In genomic region chr16:55321542-55322514, GRCm38 (mm10) we compare ENCODE assay signal across 10 mouse cellular contexts. TPM values are rescaled to one million over a fixed set of nuclear protein-coding genes. Genes with fewer than 3 reads are reported as not detected.
DNase-seq lines count a peak whose midpoint lies in the region; ATAC-seq and TF ChIP-seq lines count a peak whose summit lies in the region.
"Had no signal": no experiment of that assay in that cellular context is flagged by ENCODE, and none has a peak within 500 bp of the region (broad histone marks: within the 10 kb centered on the region; RNA-seq: fewer than 3 reads in every experiment).

No protein-coding gene starts in this region.

- H3K9me3 ChIP-seq in neural tube, embryonic 13.5 days, result no peaks in the 10 kb centered on the region
- no peaks in the 10 kb centered on the region for H3K9me3 ChIP-seq in liver, embryonic 11.5 days (ENCODE audit: control insufficient read depth, low read length)

- no peaks in the 10 kb centered on the region for H3K79me2 ChIP-seq in heart, adult 2 months (replicated peaks; ENCODE audit: control insufficient read depth, insufficient read depth, low read length)

- no peak overlapping the region for H3K9ac ChIP-seq in heart, adult 2 months (ENCODE audit: low read depth, low read length)
- H3K9ac ChIP-seq in neural tube, embryonic 13.5 days, result no peak overlapping the region
- no peak overlapping the region for H3K9ac ChIP-seq in liver, embryonic 11.5 days (ENCODE audit: low read depth, low read length)
- H3K9ac ChIP-seq: liver, embryonic 14.5 days had no signal

- no peak overlapping the region for H3K27ac ChIP-seq in heart, adult 2 months
- H3K27ac ChIP-seq in neural tube, embryonic 13.5 days (replicated peaks), result peak overlapping the region; percentile 68
- no peak overlapping the region for H3K27ac ChIP-seq in liver, embryonic 11.5 days (ENCODE audit: low read depth, low read length)
- H3K27ac ChIP-seq: liver, embryonic 14.5 days had no signal

- TF ChIP-seq POLR2A in heart, adult 2 months (IDR thresholded peaks at IDR 0.05; ENCODE audit: insufficient read depth, low read depth, low read length), result no peak

- peak; percentile 5 for DNase-seq in heart, postnatal 4 days
- DNase-seq in heart, adult 2 months, result no peak
- peak; percentile 70 to 88 for DNase-seq in frontal cortex, postnatal 36 days (ENCODE audit: low spot score in 2 of 2)
- DNase-seq in left cerebral cortex, postnatal 10 days (ENCODE audit: extremely low spot score in 1 of 2, low spot score in 2 of 2), result peak; percentile 46 to 71
- no peak for DNase-seq in liver, embryonic 11.5 days (ENCODE audit: low spot score)
- DNase-seq in cerebellum, adult 9-11 months, result no peak
- DNase-seq in spleen, postnatal 10 days (ENCODE audit: low spot score in 2 of 2), result no peak

- H3K27me3 ChIP-seq in heart, adult 2 months (ENCODE audit: control insufficient read depth, insufficient read depth, low read length), result no peaks in the 10 kb centered on the region
- no peaks in the 10 kb centered on the region for H3K27me3 ChIP-seq in neural tube, embryonic 13.5 days
- no peaks in the 10 kb centered on the region for H3K27me3 ChIP-seq in liver, embryonic 11.5 days (replicated peaks; ENCODE audit: control insufficient read depth, insufficient read depth, low read length)

- TF ChIP-seq CTCF in heart, adult 2 months (IDR thresholded peaks at IDR 0.05), result no peak

- peak; percentile 95 for ATAC-seq in neural tube, embryonic 13.5 days (ENCODE audit: low read depth)
- no peak for ATAC-seq in liver, embryonic 11.5 days (replicated peaks; ENCODE audit: low FRiP score)

- TF ChIP-seq EP300 in heart, adult 2 months (IDR thresholded peaks at IDR 0.05; ENCODE audit: insufficient read depth, low read depth, low read length), result no peak

- no peak overlapping the region for H3K4me2 ChIP-seq in neural tube, embryonic 13.5 days
- no peak overlapping the region for H3K4me2 ChIP-seq in liver, embryonic 11.5 days

- no peak overlapping the region for H3K4me3 ChIP-seq in heart, adult 2 months
- no peak overlapping the region for H3K4me3 ChIP-seq in neural tube, embryonic 13.5 days
- no peak overlapping the region for H3K4me3 ChIP-seq in liver, embryonic 11.5 days (ENCODE audit: low read depth, low read length)

- no peaks in the 10 kb centered on the region for H3K36me3 ChIP-seq in heart, adult 2 months (ENCODE audit: control insufficient read depth, insufficient read depth, low read length)
- no peaks in the 10 kb centered on the region for H3K36me3 ChIP-seq in neural tube, embryonic 13.5 days
- no peaks in the 10 kb centered on the region for H3K36me3 ChIP-seq in liver, embryonic 11.5 days (ENCODE audit: control insufficient read depth, insufficient read depth, low read length)

- no peaks in the 10 kb centered on the region for H3K4me1 ChIP-seq in heart, adult 2 months (ENCODE audit: control insufficient read depth, insufficient read depth, low read length)
- H3K4me1 ChIP-seq in neural tube, embryonic 13.5 days (replicated peaks), result peaks cover 8% of the 10 kb centered on the region; the same call in 1 of the 2 replicates
- H3K4me1 ChIP-seq in liver, embryonic 11.5 days (replicated peaks; ENCODE audit: control insufficient read depth, insufficient read depth, low read length), result no peaks in the 10 kb centered on the region

- intact Hi-C loops in heart, adult 2 months (cut with DNase I), result no loop called here
- intact Hi-C loops in left cerebral cortex, postnatal 10 days (cut with DNase I), result no loop called here

- 63% methylated on average over 8 of the region's 8 CpGs for WGBS in heart, adult 2 months
- WGBS in neural tube, embryonic 13.5 days, result 40% methylated on average over 8 of the region's 8 CpGs
- 65% methylated on average over 8 of the region's 8 CpGs for WGBS in liver, embryonic 11.5 days

RNA-seq across cellular contexts. Expression of gene Zpld1, which starts 24.0 kb away (rescaled TPM):
- not detected for total RNA-seq in heart, postnatal 4 days (2021)
- not detected for total RNA-seq in heart, adult 2 months (2021)
- not detected in 2 replicates for polyA plus RNA-seq in heart, adult 2 months (2012; rRNA removed)
- under 1 TPM; 0.13 to 0.18 TPM for total RNA-seq in left cerebral cortex, postnatal 10 days (2021)
- 2.0 and 2.7 TPM in 2 replicates for polyA plus RNA-seq in neural tube, embryonic 13.5 days (2015; fragmentation: Nextera tagmentation; extraction: Ambion mirVana)
- not detected in 2 replicates for polyA plus RNA-seq in liver, embryonic 11.5 days (2014; fragmentation: Nextera tagmentation; extraction: Ambion mirVana)
- total RNA-seq: common myeloid progenitor, adult 5-6 weeks had no signal
- polyA plus RNA-seq: liver, embryonic 14.5 days had no signal

Comparison
In these comparisons a context has a peak if more than half of its experiments do, and no peak if none do; other contexts are left out.
1. DNase-seq: peak in heart, postnatal 4 days (single experiment), frontal cortex, postnatal 36 days (2 of 2) and left cerebral cortex, postnatal 10 days (2 of 2); none in heart, adult 2 months (0 of 2), liver, embryonic 11.5 days (single experiment), cerebellum, adult 9-11 months (single experiment) and spleen, postnatal 10 days (0 of 2).